Mouse (Mus musculus) hindbrain, embryonic 16.5 days (tissue): ENCODE measurements around the gene Olfr304. TPM values are rescaled to one million over a fixed set of nuclear protein-coding genes. Genes with fewer than 3 reads are reported as not detected.

Experiments used
- polyA plus RNA-seq: library from polyadenylated mRNA; unstranded; fragments of >200 nt; fragmentation: Nextera tagmentation; extraction: Ambion mirVana; gene quantifications from 2 replicates; pipeline ENCODE4 v1.2.1, GENCODE M21; 2015

The Olfr304 gene
- polyA plus RNA-seq, 1 experiment from 2014 or later = not detected

Other genes with a start within 250 kb of the Olfr304 start
- not detected in 2 replicates for gene Vmn2r75, start 214.9 kb downstream of the Olfr304 start, polyA plus RNA-seq
- not detected in 2 replicates for gene Vmn2r76, start 140.3 kb downstream of the Olfr304 start, polyA plus RNA-seq
- gene Olfr310, start 109.5 kb downstream of the Olfr304 start, polyA plus RNA-seq = not detected in 2 replicates
- not detected in 2 replicates for gene Olfr309, start 73.0 kb downstream of the Olfr304 start, polyA plus RNA-seq
- not detected in 2 replicates for gene Olfr308, start 61.0 kb downstream of the Olfr304 start, polyA plus RNA-seq
- not detected in 2 replicates for gene Olfr307, start 49.1 kb downstream of the Olfr304 start, polyA plus RNA-seq
- not detected in 2 replicates for gene Olfr305, start 19.7 kb downstream of the Olfr304 start, polyA plus RNA-seq
- not detected in 2 replicates for gene Olfr303, start 11.1 kb upstream of the Olfr304 start, polyA plus RNA-seq
- gene Olfr301, start 17.2 kb upstream of the Olfr304 start, polyA plus RNA-seq = not detected in 2 replicates
- not detected in 2 replicates for gene Olfr299, start 73.3 kb upstream of the Olfr304 start, polyA plus RNA-seq
- not detected in 2 replicates for gene Olfr298, start 105.8 kb upstream of the Olfr304 start, polyA plus RNA-seq
- not detected in 2 replicates for gene Olfr297, start 133.3 kb upstream of the Olfr304 start, polyA plus RNA-seq
- not detected in 2 replicates for gene Olfr295, start 197.2 kb upstream of the Olfr304 start, polyA plus RNA-seq
- gene Olfr294, start 230.0 kb upstream of the Olfr304 start, polyA plus RNA-seq = not detected in 2 replicates